Mouse (Mus musculus): Measurements from ENCODE around the gene Myo1f. TPM values are rescaled to one million over a fixed set of nuclear protein-coding genes. Genes with fewer than 3 reads are reported as not detected.
A peak's percentile ranks its signal among the peaks of the same experiment; 100 is the strongest.

Myo1f gene
- 1.4 and 2.5 TPM in 2 replicates for polyA plus RNA-seq (2015; fragmentation: Nextera tagmentation; extraction: Ambion mirVana)

DNA sequence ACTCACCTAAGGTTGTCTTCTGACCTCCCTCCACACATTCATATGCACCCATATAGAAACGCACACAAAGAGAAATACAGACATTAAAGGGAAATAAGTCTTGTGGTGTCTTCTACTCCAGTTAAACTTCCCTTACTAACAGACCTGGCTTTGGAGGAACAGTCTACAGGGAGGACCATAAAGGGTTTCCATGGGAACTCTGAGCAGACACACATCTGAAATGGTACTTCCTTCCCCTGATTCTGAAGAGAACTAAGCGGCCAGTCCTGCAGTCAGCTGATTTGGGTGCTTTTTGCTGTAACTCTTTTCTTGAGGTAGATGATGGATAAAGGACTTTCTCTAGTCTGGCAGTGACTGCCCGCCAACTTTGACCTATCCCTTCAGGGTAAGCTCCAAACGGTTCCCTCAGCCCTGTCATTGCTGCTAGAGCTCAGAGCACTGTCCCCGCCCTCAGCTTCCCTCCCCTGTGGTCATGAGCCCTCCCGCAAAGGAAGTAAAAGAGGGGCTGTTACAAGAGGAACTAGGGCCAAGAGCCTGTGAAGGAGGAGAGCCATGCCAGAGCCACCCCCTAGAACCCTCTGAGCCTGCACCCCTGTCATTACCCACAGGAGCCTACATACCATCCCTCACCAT is at the start of gene Myo1f:
Gene Myo1f (plus strand): TSS at position 485 of the 633 bp plus-strand sequence.
- WGBS = 61% methylated on average over 6 of the region's 6 CpGs
- peaks cover 3% of the 10 kb centered on the region; the same call in 1 of the 2 replicates for H3K36me3 ChIP-seq (ENCODE audit: control insufficient read depth, insufficient read depth, low read length)
- no peaks in the 10 kb centered on the region for H3K4me1 ChIP-seq (ENCODE audit: control insufficient read depth, insufficient read depth, low read depth, low read length)
- H3K4me3 ChIP-seq (ENCODE audit: low read length) = no peak within 1 kb of the TSS
- no peak within 1 kb of the TSS for H3K9ac ChIP-seq (ENCODE audit: low read depth, low read length)
- H3K27ac ChIP-seq (ENCODE audit: low read depth, low read length) = no peak within 1 kb of the TSS
- ATAC-seq = no peak
- H3K4me2 ChIP-seq (ENCODE audit: low read length) = no peak within 1 kb of the TSS
- H3K9me3 ChIP-seq (ENCODE audit: control insufficient read depth, low read length) = no peaks in the 10 kb centered on the region
- no peaks in the 10 kb centered on the region for H3K27me3 ChIP-seq (replicated peaks; ENCODE audit: control insufficient read depth, insufficient read depth, low read length)

DNA sequence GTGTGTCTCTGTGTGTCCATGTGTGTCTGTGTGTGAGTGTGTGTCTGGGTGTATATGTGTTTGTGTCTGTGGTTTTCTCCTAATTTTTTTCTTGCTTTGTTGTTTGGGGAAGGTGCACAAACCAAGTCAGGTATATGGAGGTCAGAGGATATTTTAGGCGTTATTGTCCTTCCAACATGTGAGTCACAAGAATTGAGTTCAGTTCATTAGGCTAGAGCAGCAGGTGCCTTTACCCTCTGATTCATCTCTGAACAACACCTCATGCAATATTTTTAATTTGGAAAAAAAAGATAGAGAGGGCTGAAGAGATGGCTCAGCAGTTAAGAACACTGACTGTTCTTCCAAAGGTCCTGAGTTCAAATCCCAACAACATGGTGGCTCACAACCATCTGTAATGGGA is 47.1 kb upstream of the Myo1f start:
- H3K4me2 ChIP-seq (ENCODE audit: low read length) = no peak overlapping the region
- H3K27ac ChIP-seq (ENCODE audit: low read depth, low read length) = no peak overlapping the region
- no peaks in the 10 kb centered on the region for H3K9me3 ChIP-seq (ENCODE audit: control insufficient read depth, low read length)
- no peaks in the 10 kb centered on the region for H3K27me3 ChIP-seq (replicated peaks; ENCODE audit: control insufficient read depth, insufficient read depth, low read length)
- no peak overlapping the region for H3K9ac ChIP-seq (ENCODE audit: low read depth, low read length)
- no peak overlapping the region for H3K4me3 ChIP-seq (ENCODE audit: low read length)
- peaks cover 4% of the 10 kb centered on the region; the same call in 1 of the 2 replicates for H3K4me1 ChIP-seq (ENCODE audit: control insufficient read depth, insufficient read depth, low read depth, low read length)
- H3K36me3 ChIP-seq (ENCODE audit: control insufficient read depth, insufficient read depth, low read length) = no peaks in the 10 kb centered on the region
- 84% methylated on average over 1 of the region's 1 CpGs for WGBS
- no peak for ATAC-seq

- no peak overlapping the region for H3K9ac ChIP-seq (ENCODE audit: low read depth, low read length)
- H3K36me3 ChIP-seq (ENCODE audit: control insufficient read depth, insufficient read depth, low read length) = no peaks in the 10 kb centered on the region
- H3K9me3 ChIP-seq (ENCODE audit: control insufficient read depth, low read length) = no peaks in the 10 kb centered on the region
- H3K27ac ChIP-seq (ENCODE audit: low read depth, low read length) = no peak overlapping the region
- no peak overlapping the region for H3K4me3 ChIP-seq (ENCODE audit: low read length)
- no peaks in the 10 kb centered on the region for H3K27me3 ChIP-seq (replicated peaks; ENCODE audit: control insufficient read depth, insufficient read depth, low read length)
- ATAC-seq = no peak
- WGBS = 75% methylated on average over 5 of the region's 5 CpGs
- H3K4me2 ChIP-seq (ENCODE audit: low read length) = no peak overlapping the region
- H3K4me1 ChIP-seq (ENCODE audit: control insufficient read depth, insufficient read depth, low read depth, low read length) = no peaks in the 10 kb centered on the region
These were observed 45.3 kb upstream of the Myo1f start for GRCm38 (mm10) chr17:33510172-33510571.

DNA sequence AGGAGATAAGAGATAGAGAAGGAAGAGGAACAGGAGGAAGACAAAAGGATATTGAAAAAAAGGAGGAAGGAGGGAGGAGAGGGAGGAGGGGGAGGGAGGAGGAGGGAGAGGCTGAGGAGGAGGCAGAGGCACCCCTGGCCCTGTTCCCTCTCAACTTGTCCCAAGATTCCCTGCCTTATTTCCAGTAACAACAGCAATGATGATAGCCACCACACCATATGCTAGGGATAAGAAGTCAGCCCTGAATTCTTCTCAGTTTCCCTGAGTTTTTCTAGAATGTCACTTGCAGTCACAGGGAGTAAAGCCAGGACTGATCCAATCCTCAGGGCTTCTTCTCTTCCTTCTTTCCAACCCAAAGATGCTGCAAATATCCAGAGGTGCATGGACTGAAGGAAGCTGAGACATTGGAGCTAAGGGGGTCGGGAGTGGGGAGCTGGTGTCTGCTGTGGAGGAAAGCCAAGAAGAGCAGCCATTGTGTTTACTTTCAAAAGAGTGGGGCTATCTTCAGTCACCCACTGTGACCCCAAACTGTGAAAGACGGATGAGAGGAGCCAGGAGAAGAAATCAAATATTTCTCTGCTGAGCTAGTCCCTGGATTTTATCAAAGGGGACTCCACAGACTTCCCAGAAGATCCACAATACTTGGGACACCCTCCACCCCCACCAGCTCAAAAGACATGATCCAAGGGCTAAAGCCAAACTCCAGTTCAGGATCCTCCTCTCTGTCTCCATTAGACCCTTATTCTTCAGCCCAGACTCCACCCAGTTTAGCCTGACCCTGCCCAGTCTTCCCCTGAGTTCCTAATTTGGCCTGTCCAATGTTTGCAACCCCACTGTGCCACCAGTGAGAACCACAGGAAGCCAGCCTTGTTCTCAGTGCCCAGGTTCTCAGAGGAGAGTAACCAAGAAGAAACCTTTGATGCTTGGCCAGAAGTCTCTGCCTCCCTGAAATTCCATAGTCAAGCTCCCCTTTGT is 42.8 kb upstream of the Myo1f start:
- H3K4me1 ChIP-seq (ENCODE audit: control insufficient read depth, insufficient read depth, low read depth, low read length) = no peaks in the 10 kb centered on the region
- H3K9me3 ChIP-seq (ENCODE audit: control insufficient read depth, low read length) = no peaks in the 10 kb centered on the region
- no peaks in the 10 kb centered on the region for H3K27me3 ChIP-seq (replicated peaks; ENCODE audit: control insufficient read depth, insufficient read depth, low read length)
- 21% methylated on average over 2 of the region's 2 CpGs for WGBS
- no peak overlapping the region for H3K9ac ChIP-seq (ENCODE audit: low read depth, low read length)
- no peak overlapping the region for H3K4me2 ChIP-seq (ENCODE audit: low read length)
- H3K27ac ChIP-seq (ENCODE audit: low read depth, low read length) = no peak overlapping the region
- no peaks in the 10 kb centered on the region for H3K36me3 ChIP-seq (ENCODE audit: control insufficient read depth, insufficient read depth, low read length)
- no peak overlapping the region for H3K4me3 ChIP-seq (ENCODE audit: low read length)
- no peak for ATAC-seq

DNA sequence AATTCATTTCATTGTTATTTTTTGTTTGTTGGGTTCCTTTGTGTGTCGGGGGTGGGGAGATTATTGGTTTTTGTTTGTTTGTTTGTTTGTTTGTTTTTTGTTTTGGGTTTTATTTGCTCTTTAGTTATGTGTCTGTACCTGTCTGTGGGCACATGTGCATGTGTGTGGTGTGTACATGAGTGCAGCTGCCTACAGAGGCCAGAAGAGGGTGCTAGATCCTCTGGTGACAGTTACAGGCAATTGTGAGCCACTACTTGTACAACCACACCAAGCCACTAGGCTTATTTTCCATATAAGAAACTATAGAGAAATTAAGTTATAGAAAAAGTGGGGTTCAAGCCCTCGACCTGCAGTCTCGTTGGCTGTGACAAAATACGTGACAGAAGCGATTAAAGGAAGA is 41.6 kb upstream of the Myo1f start:
- Histone ChIP-seq H3K4me2 (ENCODE audit: low read length) (no peak overlapping the region), H3K27ac (ENCODE audit: low read depth, low read length) (no peak overlapping the region), H3K27me3 (replicated peaks; ENCODE audit: control insufficient read depth, insufficient read depth, low read length) (no peaks in the 10 kb centered on the region), H3K9ac (ENCODE audit: low read depth, low read length) (no peak overlapping the region), H3K9me3 (ENCODE audit: control insufficient read depth, low read length) (no peaks in the 10 kb centered on the region), H3K4me1 (ENCODE audit: control insufficient read depth, insufficient read depth, low read depth, low read length) (no peaks in the 10 kb centered on the region), H3K36me3 (ENCODE audit: control insufficient read depth, insufficient read depth, low read length) (no peaks in the 10 kb centered on the region), H3K4me3 (ENCODE audit: low read length) (no peak overlapping the region)
- 91% methylated on average over 5 of the region's 5 CpGs for WGBS
- ATAC-seq = no peak

DNA sequence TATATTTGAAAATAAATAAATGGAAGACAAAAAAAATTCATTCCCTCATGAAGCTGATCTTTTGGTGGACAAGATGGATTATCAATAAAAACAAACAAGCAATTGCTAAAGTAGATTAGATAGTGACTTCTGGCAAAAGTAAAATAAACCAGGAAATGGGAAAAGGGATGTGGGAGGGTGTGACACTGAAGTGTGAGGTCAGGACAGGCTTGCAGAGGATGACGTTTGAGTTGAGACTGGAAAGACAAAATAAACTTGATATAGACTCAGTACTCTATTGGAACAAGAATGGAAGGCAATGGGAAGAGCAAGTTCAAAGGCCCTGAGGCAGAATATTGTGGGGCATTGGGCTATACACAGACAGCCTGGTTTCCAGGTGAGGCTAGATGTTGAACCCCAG is 35.1 kb upstream of the Myo1f start:
- Histone ChIP-seq H3K9me3 (ENCODE audit: control insufficient read depth, low read length) (no peaks in the 10 kb centered on the region), H3K4me3 (ENCODE audit: low read length) (no peak overlapping the region), H3K27me3 (replicated peaks; ENCODE audit: control insufficient read depth, insufficient read depth, low read length) (no peaks in the 10 kb centered on the region), H3K4me1 (ENCODE audit: control insufficient read depth, insufficient read depth, low read depth, low read length) (peaks cover 8% of the 10 kb centered on the region), H3K9ac (ENCODE audit: low read depth, low read length) (no peak overlapping the region), H3K4me2 (ENCODE audit: low read length) (no peak overlapping the region), H3K36me3 (ENCODE audit: control insufficient read depth, insufficient read depth, low read length) (no peaks in the 10 kb centered on the region), H3K27ac (ENCODE audit: low read depth, low read length) (no peak overlapping the region)
- ATAC-seq = no peak
- WGBS = 67% methylated on average over 1 of the region's 1 CpGs

DNA sequence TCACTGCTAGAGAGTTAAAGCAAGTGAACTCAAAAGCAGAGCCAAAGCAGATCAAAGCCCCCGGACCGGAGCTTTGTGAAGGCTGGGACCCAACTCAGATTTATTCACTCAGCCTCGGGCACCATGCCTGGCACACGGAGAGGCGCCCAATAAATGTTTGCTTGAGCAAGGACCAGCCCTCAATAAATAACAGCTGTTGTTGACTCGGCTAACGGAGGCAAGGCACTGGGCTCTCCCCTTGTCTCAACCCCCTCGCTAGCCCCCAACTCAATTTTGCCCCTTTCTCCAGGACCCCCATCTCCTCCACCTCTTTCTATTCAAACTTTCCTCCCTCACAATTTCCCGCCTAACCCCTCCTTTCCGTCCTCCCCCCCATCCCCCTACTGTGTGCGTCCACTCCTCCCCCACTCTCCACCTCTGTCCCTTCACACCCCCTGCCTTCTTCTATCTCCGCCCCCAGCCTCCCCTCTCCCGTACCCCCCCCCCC is 32.0 kb upstream of the Myo1f start:
- Histone ChIP-seq H3K4me1 (ENCODE audit: control insufficient read depth, insufficient read depth, low read depth, low read length) (peaks cover 13% of the 10 kb centered on the region), H3K4me2 (ENCODE audit: low read length) (peak overlapping the region; percentile 79), H3K27ac (ENCODE audit: low read depth, low read length) (peak overlapping the region; percentile 73), H3K4me3 (ENCODE audit: low read length) (peak overlapping the region; percentile 71), H3K9ac (ENCODE audit: low read depth, low read length) (peak overlapping the region; percentile 87), H3K27me3 (replicated peaks; ENCODE audit: control insufficient read depth, insufficient read depth, low read length) (no peaks in the 10 kb centered on the region), H3K36me3 (ENCODE audit: control insufficient read depth, insufficient read depth, low read length) (no peaks in the 10 kb centered on the region), H3K9me3 (ENCODE audit: control insufficient read depth, low read length) (no peaks in the 10 kb centered on the region)
- 3% methylated on average over 12 of the region's 13 CpGs for WGBS
- peak; percentile 34; the same call in 1 of the 2 replicates for ATAC-seq

GRCm38 (mm10) chr17:33523918-33524755 is 31.4 kb upstream of the Myo1f start, which contains the start of gene Adamts10:
Adamts10 (plus strand) TSS chr17:33524204.
- no peaks in the 10 kb centered on the region for H3K9me3 ChIP-seq (ENCODE audit: control insufficient read depth, low read length)
- peak within 1 kb of the TSS; percentile 71 for H3K4me3 ChIP-seq (ENCODE audit: low read length)
- peak within 1 kb of the TSS; percentile 79 for H3K4me2 ChIP-seq (ENCODE audit: low read length)
- H3K9ac ChIP-seq (ENCODE audit: low read depth, low read length) = peak within 1 kb of the TSS; percentile 87
- peak within 1 kb of the TSS; percentile 73 for H3K27ac ChIP-seq (ENCODE audit: low read depth, low read length)
- peak; percentile 88 for ATAC-seq
- peaks cover 13% of the 10 kb centered on the region for H3K4me1 ChIP-seq (ENCODE audit: control insufficient read depth, insufficient read depth, low read depth, low read length)
- peaks cover 3% of the 10 kb centered on the region; the same call in 1 of the 2 replicates for H3K36me3 ChIP-seq (ENCODE audit: control insufficient read depth, insufficient read depth, low read length)
- WGBS = under 1% methylated on average over 43 of the region's 44 CpGs
- H3K27me3 ChIP-seq (replicated peaks; ENCODE audit: control insufficient read depth, insufficient read depth, low read length) = no peaks in the 10 kb centered on the region
